Mouse (Mus musculus) gastrocnemius, postnatal 25 days (tissue): ENCODE results near the gene Lpp. TPM values are rescaled to one million over a fixed set of nuclear protein-coding genes. Genes with fewer than 3 reads are reported as not detected.

Experiments
- DNase-seq: peaks from one replicate; pipeline ENCODE4 v3.0.0; 2022
- total RNA-seq, 2 experiments: library from RNA; stranded (reverse); gene quantifications; 1 replicate in 1 of 2; 2 replicates in 1 of 2; pipeline ENCODE4 v1.2.3; 2021

The Lpp gene
- total RNA-seq, 2 experiments from 2014 or later, result 21.7 to 23.8 TPM

DNA sequence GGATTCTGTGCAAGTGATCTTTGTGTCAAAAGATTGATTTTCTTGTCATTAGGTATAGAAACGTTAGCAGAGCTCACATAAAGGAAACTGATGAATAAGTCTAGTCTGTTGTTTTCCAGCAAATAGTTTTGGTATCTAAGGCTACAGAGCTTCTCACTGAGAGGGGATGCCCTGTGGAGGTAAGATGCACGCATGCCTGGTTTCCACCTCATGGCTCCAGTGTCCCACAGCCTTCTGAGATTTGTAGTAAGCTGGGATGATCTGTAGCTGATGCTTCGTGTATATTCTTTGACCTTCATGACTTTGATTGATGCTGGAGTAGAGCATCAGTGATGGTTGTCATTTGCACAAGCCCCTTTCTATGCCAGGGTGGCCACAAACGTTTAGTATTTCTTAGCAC, 414.3 kb downstream of the Lpp start:
- no peak for DNase-seq

- DNase-seq, result no peak
Measured at GRCm38 (mm10) chr16:24809811-24810210, 416.5 kb downstream of the Lpp start.

DNA sequence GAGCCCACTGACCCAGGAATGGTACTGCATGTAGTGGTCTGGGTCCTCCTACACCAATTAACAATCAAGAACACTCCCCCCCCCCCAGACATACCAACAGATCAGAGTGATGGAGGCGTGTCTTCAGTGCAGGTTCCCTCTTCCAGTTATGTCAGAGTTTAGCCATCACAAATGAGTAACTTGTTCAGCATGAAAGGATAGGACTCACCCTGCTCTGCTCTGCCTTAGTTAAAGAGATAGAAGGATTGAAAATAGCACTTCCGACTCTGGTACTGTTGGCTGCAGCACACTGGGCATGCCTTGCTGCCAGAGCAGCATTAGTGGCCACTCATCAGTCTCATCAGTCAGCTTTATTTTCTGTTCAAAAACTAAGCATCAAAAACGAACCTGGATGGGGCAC, 423.3 kb downstream of the Lpp start:
- DNase-seq, result no peak

GRCm38 (mm10) chr16:24817381-24817780, 424.1 kb downstream of the Lpp start:
- DNase-seq, result no peak

DNA sequence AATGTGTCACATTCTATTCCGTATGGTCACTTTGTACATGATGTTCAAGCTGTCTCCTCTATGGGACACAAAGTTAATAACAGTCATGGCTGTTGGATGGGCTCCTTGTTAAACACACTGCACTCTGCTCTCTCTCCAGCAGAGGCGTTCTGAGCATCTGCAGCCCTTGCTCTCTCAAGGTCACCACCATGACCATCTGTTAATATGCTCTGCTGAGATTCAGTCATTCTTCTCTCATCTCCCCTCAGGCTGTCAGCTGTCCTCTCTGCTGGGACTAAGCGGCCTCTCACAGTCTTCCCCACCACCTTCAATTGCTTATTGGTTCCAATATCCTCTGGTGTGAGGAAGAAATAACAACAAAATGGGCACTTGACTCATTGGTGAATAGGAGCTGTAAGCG, 425.8 kb downstream of the Lpp start:
- DNase-seq, result no peak

GRCm38 (mm10) chr16:24822182-24822875, 429.0 kb downstream of the Lpp start:
- no peak for DNase-seq

- DNase-seq, result no peak
Measured at GRCm38 (mm10) chr16:24822918-24823317, 429.6 kb downstream of the Lpp start.

- no peak for DNase-seq
Measured at GRCm38 (mm10) chr16:24826390-24826789, 433.1 kb downstream of the Lpp start.

DNA sequence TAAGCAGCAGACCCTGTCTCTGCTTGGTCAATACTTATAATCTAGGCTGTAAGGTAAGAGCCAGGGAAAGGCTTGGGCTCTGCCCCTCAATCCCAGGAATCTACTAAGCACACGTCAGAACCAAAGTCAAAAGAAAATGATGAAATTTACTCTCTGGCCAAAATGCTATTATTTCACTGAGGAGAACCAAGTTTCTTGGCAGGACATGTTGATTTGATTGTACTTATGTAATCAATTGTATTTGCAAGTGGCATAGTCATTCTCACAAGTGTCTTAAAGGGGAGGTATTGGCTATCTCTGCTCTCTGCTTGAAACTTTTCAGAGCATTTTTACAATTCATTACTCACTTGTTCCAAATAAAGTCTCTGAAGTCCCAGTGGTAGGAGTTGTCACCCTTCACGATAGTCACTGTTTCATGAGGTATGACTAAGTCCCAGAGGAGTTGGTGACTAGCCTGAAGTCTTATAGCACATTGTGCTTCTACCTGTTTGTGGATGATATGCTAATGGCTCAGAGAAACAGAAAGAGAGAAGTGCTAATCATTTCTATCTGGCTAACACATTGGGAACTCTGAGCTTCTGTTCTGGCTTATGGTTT, 435.0 kb downstream of the Lpp start:
- DNase-seq, result no peak

DNA sequence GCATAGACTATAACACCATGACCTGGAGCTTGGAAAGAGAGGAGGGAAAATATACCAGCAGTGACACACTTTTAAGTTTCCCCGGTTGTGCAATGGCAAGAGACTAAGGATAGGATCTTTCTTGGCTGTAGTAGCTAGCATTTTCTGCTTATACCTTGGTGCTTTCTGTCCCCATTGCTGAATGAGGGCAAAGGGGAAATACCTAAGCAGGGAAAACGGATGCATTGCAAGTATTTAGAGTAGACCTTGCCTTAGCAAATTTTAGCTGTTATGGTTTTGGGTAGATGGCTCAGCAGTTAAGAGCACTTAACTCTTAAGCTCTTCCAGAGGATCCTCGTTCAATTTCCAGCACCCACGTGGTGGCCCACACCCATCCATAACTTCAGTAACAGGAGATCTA, 436.6 kb downstream of the Lpp start:
- DNase-seq, result no peak

DNA sequence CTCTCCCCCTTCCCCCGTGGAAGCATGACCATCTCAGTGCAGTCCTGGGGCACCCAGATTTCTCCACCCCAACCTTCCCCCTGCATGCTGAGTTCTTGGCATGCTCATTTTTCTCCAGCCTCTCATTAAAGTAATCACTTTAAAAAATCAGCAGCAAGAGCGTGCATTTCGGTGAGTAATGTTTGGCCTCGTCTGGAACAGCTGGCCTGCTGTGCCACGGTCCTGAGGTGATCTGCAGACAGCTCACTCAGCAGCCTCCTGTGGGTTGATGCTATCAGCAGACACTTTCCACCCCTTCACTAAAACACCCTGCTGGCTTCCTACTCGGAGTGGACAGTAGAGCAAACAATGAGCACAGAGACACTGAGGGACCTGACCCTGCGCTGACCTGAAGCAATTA, 437.6 kb downstream of the Lpp start:
- no peak for DNase-seq

DNA sequence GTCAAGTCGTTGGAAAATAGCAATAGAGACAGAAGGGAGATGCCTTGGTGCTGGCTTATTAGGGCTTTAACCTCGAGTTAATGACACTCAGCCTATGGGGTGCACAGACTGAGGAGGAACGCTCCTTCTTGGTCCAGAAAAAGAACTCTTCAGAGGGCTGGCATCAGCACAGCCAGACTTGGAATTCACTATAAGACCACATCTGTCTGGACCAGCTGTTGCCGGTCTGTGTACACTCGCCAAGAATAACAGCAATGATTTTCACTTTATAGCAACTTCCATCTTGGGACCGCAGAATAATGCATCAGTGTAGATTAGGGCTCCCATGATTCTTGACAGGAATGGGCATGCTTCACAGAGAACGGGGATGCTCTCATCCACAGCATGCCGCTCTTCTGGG, 439.9 kb downstream of the Lpp start:
- DNase-seq, result no peak

DNA sequence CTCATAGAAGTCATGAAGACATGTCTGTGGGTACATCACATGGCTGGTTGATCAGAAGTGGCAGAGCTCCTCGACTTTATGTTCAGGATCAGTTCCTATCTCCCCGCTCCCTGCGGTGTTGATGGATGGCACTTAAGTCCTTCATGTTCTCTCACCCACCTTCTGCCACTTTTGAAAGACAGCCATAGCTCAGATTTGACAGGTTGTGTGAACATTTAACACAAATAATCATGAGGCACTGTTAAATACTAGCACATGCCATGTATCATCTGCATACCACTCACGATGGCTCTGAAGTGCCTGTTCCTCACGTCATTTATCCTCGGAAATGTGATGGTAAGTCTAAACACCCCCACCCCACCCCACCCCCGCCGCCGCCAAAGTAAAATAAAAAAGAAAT, 441.2 kb downstream of the Lpp start:
- DNase-seq, result no peak

DNA sequence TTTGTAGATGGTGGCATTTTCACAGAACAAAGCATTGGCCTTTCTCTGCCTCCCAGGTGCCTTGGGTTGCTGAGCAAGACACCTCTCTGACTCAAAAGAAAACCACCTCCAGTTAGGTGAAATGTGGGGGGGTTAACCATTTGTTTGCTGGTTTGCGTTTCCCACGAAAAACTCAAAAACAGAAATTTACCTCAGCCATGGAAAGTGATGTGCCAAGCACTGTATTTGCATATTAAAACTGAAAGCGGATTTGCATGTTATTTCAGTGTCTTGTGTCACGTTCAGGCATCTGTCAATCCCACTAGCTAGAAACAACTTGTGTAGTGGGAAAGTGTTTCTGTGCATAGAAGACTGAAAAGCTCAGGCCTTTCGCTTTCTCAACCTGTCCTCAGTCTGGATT, 443.2 kb downstream of the Lpp start:
- DNase-seq, result no peak

DNA sequence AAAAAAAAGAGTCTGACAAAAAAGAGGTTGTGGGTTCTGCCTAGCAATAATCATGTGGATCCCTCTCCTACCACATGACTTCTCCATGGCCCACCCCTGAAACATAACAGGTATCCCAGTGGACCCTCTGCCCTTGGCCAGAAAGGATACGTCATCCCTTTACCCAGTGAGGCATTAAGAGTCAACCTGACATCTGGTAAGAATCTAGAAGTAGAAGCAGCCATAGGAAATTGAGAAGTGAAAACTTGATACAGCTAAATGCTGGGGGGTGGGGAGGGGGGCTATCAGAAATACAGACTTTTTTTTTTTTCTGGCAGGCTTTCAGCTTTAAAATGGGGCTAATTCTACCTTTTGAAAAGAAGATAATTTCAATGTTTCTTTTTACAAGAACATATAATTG, 445.7 kb downstream of the Lpp start:
- DNase-seq, result no peak

DNA sequence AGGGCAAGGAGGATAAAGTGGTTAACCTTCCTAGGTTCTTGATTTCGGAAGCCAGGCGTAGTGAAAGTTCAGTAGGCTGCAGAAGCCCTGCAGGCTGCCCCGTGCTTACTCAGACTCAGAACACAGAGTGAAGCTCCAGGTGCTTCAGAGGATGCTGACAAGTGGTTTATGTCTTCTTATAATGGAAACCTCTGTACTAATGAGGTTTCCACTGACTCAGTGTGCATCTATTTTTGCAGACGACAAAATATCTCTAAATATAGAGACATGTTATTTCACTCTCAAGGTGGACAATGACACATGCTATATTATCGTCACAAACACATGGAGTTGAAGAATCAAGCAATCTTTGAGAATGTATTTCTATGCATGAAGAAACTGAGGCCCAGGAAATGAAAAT, 446.8 kb downstream of the Lpp start:
- no peak for DNase-seq

DNA sequence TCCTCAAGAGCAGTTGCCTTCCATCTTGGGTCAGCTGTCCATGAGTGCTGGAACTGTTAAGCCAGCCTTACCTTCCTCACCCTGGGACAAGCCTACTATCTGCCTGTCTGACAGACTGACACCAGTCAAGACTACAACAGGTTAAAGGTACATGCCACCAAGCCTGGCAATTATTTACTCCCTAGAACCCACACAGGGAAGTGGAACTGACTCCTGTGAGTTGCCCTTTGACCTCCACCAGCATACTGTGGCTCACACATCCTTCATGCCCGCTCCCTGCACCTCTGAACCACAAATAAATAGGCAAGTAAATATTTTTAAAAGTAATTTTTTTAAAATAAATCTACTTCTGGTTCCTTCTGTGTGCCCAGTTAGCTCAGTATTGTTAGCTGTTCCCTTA, 452.8 kb downstream of the Lpp start:
- DNase-seq, result no peak

DNA sequence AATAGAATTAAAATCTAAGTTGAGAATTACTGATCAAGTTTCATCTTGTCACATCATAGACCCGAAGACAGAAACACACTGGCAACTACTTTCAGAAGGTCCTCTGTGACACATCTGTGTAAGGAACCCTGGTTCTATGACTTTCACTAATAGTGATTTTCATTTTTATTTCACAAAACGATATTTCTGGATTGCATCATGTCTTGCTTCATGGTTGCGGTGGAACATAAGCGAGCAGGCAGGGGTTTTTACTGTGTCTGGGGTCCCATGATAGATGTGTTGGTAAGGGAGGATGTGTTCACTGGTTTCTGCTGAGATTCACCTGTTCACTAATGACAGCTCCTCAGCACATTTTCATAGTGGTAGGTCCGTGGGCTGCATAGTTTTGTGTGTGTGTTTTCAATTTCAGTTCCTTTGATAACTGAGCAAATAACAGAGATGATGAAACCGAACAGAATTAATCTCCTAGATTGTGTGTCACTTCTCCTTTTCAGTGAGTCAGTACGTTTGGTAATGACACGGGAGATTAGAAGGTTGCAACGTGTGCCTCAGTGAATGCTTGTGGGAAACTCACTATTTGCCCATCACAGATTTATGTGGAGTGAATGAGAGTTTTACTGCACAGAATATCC, 466.3 kb downstream of the Lpp start:
- no peak for DNase-seq

- no peak for DNase-seq
Measured at GRCm38 (mm10) chr16:24860445-24860844, 467.1 kb downstream of the Lpp start.

GRCm38 (mm10) chr16:24861374-24861773, 468.1 kb downstream of the Lpp start:
- no peak for DNase-seq

GRCm38 (mm10) chr16:24874235-24874634, 480.9 kb downstream of the Lpp start:
- no peak for DNase-seq

DNA sequence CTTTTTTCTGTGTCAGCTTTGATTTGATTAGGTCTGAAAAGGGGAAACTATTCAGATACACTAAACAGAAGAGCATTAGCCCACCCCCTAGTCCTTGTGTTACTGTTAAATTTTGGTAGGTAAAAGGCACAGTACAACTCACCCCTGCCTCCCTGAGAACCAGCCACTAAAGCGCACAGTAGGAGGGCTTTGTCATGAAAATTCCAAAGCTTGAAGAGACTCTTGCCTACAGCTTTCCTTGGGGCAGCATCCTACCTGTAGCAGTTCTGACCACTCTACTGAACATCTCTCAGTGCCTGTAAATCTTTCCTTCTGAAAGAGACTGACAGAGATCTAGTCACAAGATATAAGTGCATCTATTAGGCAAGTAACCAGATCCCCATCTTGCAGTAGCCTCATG, 482.4 kb downstream of the Lpp start:
- DNase-seq, result no peak

DNA sequence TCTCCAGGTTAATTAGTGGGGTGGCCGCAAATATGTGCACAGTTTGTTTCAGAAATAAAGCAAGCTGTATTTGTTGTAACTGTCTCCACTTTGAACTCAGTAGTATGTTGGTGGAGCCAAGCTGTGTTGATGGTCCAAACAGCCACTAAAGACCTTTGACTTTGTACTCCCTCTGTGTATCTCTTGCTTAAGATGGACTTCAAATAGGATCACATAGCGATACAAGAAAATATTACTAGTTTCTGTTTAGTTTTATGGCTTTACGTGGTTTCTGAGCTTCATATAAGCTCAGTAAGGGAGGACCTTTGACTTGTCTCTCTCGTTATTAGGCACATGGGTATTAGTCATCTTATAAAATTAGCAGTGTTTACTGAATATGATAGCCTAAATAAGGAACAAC, 485.7 kb downstream of the Lpp start:
- no peak for DNase-seq

DNA sequence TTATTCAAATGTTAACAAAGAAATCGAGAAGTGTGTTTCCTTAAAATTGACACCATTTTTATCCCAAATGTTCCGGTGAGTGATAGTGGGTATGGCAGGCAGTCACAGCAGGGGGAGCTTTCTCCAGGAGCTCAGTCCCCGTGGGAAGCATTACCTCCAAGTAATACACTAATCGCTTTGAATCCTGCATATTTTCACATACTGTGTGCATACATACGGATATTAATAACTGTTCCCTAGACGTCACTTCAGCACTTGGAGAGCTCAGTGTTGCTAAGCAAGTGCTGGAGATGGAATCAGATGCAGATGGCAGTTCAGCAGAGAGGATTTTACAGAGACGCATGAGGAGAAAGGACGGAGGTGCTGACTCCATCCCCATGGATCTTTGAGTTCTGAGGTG, 487.4 kb downstream of the Lpp start:
- DNase-seq, result no peak
